Mouse (Mus musculus): ENCODE results near the gene Fgd2.

The Fgd2 gene

GRCm38 (mm10) chr17:29397480-29398433 is 37.0 kb downstream of the Fgd2 start:
- DNase-seq (ENCODE audit: low spot score), result peak; percentile 82

GRCm38 (mm10) chr17:29398434-29399026 is 37.8 kb downstream of the Fgd2 start:
- no peak for DNase-seq (ENCODE audit: low spot score)

GRCm38 (mm10) chr17:29399241-29399910 is 38.7 kb downstream of the Fgd2 start:
- DNase-seq (ENCODE audit: low spot score), result no peak

- no peak for DNase-seq (ENCODE audit: low spot score)
Measured at GRCm38 (mm10) chr17:29400044-29400443, 39.3 kb downstream of the Fgd2 start.

GRCm38 (mm10) chr17:29401741-29402268 is 41.1 kb downstream of the Fgd2 start:
- DNase-seq (ENCODE audit: low spot score), result no peak

- no peak for DNase-seq (ENCODE audit: low spot score)
Measured at GRCm38 (mm10) chr17:29403179-29403578, 42.5 kb downstream of the Fgd2 start.

- DNase-seq (ENCODE audit: low spot score), result no peak
Measured at GRCm38 (mm10) chr17:29405501-29405900, 44.8 kb downstream of the Fgd2 start.

- no peak for DNase-seq (ENCODE audit: low spot score)
Measured at GRCm38 (mm10) chr17:29406077-29406476, 45.4 kb downstream of the Fgd2 start.

- no peak for DNase-seq (ENCODE audit: low spot score)
Measured at GRCm38 (mm10) chr17:29407405-29407804, 46.7 kb downstream of the Fgd2 start.

- DNase-seq (ENCODE audit: low spot score), result peak; percentile 63
Measured at GRCm38 (mm10) chr17:29408364-29408763, 47.6 kb downstream of the Fgd2 start.

- no peak for DNase-seq (ENCODE audit: low spot score)
Measured at GRCm38 (mm10) chr17:29409800-29410343, 49.2 kb downstream of the Fgd2 start.

- no peak for DNase-seq (ENCODE audit: low spot score)
Measured at GRCm38 (mm10) chr17:29411821-29412425, 51.2 kb downstream of the Fgd2 start.

GRCm38 (mm10) chr17:29414566-29414965 is 53.9 kb downstream of the Fgd2 start:
- no peak for DNase-seq (ENCODE audit: low spot score)

- peak; percentile 52 for DNase-seq (ENCODE audit: low spot score)
Measured at GRCm38 (mm10) chr17:29415761-29416662, 55.3 kb downstream of the Fgd2 start.

GRCm38 (mm10) chr17:29416757-29417156 is 56.0 kb downstream of the Fgd2 start:
- DNase-seq (ENCODE audit: low spot score), result no peak

- DNase-seq (ENCODE audit: low spot score), result peak; percentile 67
Measured at GRCm38 (mm10) chr17:29418758-29419380, 58.2 kb downstream of the Fgd2 start.

- peak; percentile 63 for DNase-seq (ENCODE audit: low spot score)
Measured at GRCm38 (mm10) chr17:29419976-29420739, 59.4 kb downstream of the Fgd2 start.

- no peak for DNase-seq (ENCODE audit: low spot score)
Measured at GRCm38 (mm10) chr17:29421319-29421718, 60.6 kb downstream of the Fgd2 start.

- DNase-seq (ENCODE audit: low spot score), result no peak
Measured at GRCm38 (mm10) chr17:29422337-29422736, 61.6 kb downstream of the Fgd2 start.
